Mouse (Mus musculus): ENCODE results near the gene Gm21440. TPM values are rescaled to one million over a fixed set of nuclear protein-coding genes. Genes with fewer than 3 reads are reported as not detected.
"Not testable (repeated sequence)": the region's sequence is repeated elsewhere in the genome, so short reads cannot be mapped to it uniquely, and the experiment has no call there.

The Gm21440 gene
- total RNA-seq (2014; rRNA removed): not detected in 2 replicates
- polyA plus RNA-seq (2015; fragmentation: Nextera tagmentation; extraction: Ambion mirVana): not detected in 2 replicates

- DNase-seq; ATAC-seq; H3K27ac ChIP-seq (ENCODE audit: low read depth, low read length); H3K4me1 ChIP-seq (ENCODE audit: insufficient read depth); H3K4me2 ChIP-seq (ENCODE audit: low read depth); H3K4me3 ChIP-seq (ENCODE audit: low read depth, low read length); H3K27me3 ChIP-seq (ENCODE audit: insufficient read depth, low read length); H3K9ac ChIP-seq; H3K36me3 ChIP-seq (ENCODE audit: insufficient read depth); H3K9me3 ChIP-seq (ENCODE audit: low read length): not testable (repeated sequence)
Measured at GRCm38 (mm10) chrY:13252091-13252490, at the start of gene Gm21440, which contains the start of gene Gm21454. Gene Gm21440, plus strand, starts transcription at chrY:13252391. Gene Gm21454, plus strand, starts transcription at chrY:13252442.

- not testable (repeated sequence) for ATAC-seq; H3K27ac ChIP-seq (ENCODE audit: low read depth, low read length); H3K27me3 ChIP-seq (ENCODE audit: insufficient read depth, low read length); H3K9ac ChIP-seq; H3K9me3 ChIP-seq (ENCODE audit: low read length); H3K36me3 ChIP-seq (ENCODE audit: insufficient read depth); DNase-seq; H3K4me1 ChIP-seq (ENCODE audit: insufficient read depth); H3K4me2 ChIP-seq (ENCODE audit: low read depth); H3K4me3 ChIP-seq (ENCODE audit: low read depth, low read length)
- no CpG with 5 or more reads among the region's 3 CpGs for WGBS
Measured at GRCm38 (mm10) chrY:13223828-13224227, 28.4 kb upstream of the Gm21440 start, which contains the start of gene Gm21828. Gene Gm21828, minus strand, starts transcription at chrY:13223928.

Other genes starting within 250 kb of the Gm21440 start
- not detected in 2 replicates for gene Gm20807, start 209.5 kb upstream of the Gm21440 start, total RNA-seq (2014; rRNA removed)
- not detected in 2 replicates for gene Gm20807, start 209.5 kb upstream of the Gm21440 start, polyA plus RNA-seq (2015; fragmentation: Nextera tagmentation; extraction: Ambion mirVana)
- not detected in 2 replicates for gene Gm21891, start 118.9 kb upstream of the Gm21440 start, total RNA-seq (2014; rRNA removed)
- gene Gm21891, start 118.9 kb upstream of the Gm21440 start, polyA plus RNA-seq (2015; fragmentation: Nextera tagmentation; extraction: Ambion mirVana): not detected in 2 replicates
- not detected in 2 replicates for gene Gm21425, start 90.4 kb upstream of the Gm21440 start, total RNA-seq (2014; rRNA removed)
- not detected in 2 replicates for gene Gm21425, start 90.4 kb upstream of the Gm21440 start, polyA plus RNA-seq (2015; fragmentation: Nextera tagmentation; extraction: Ambion mirVana)
- gene Gm21828, start 28.5 kb upstream of the Gm21440 start, total RNA-seq (2014; rRNA removed): not detected in 2 replicates
- gene Gm21828, start 28.5 kb upstream of the Gm21440 start, polyA plus RNA-seq (2015; fragmentation: Nextera tagmentation; extraction: Ambion mirVana): not detected in 2 replicates
- gene Gm21454, start 51 bp downstream of the Gm21440 start, total RNA-seq (2014; rRNA removed): not detected in 2 replicates
- gene Gm21454, start 51 bp downstream of the Gm21440 start, polyA plus RNA-seq (2015; fragmentation: Nextera tagmentation; extraction: Ambion mirVana): not detected in 2 replicates
- gene Gm21725, start 96.7 kb downstream of the Gm21440 start, total RNA-seq (2014; rRNA removed): not detected in 2 replicates
- not detected in 2 replicates for gene Gm21725, start 96.7 kb downstream of the Gm21440 start, polyA plus RNA-seq (2015; fragmentation: Nextera tagmentation; extraction: Ambion mirVana)
- not detected in 2 replicates for gene Gm21866, start 213.2 kb downstream of the Gm21440 start, total RNA-seq (2014; rRNA removed)
- not detected in 2 replicates for gene Gm21866, start 213.2 kb downstream of the Gm21440 start, polyA plus RNA-seq (2015; fragmentation: Nextera tagmentation; extraction: Ambion mirVana)
- gene Gm20773, start 241.6 kb downstream of the Gm21440 start, total RNA-seq (2014; rRNA removed): not detected in 2 replicates
- not detected in 2 replicates for gene Gm20773, start 241.6 kb downstream of the Gm21440 start, polyA plus RNA-seq (2015; fragmentation: Nextera tagmentation; extraction: Ambion mirVana)

All from forebrain, postnatal 0 days (tissue).